Mouse (Mus musculus) liver (tissue): ENCODE measurements around the gene Dusp1.

ENCODE experiments used
- DNase-seq: peaks from one replicate; pipeline ENCODE4 v3.0.0-alpha.2; 2020; ENCODE audit warnings: mixed read lengths

The Dusp1 gene

GRCm38 (mm10) chr17:26561651-26562181, at the start of gene Dusp1:
Dusp1 (minus strand) TSS chr17:26562128.
- DNase-seq: no peak

- no peak for DNase-seq
These were observed 49.4 kb upstream of the Dusp1 start for GRCm38 (mm10) chr17:26611328-26611727.

- DNase-seq: no peak
These were observed 47.9 kb upstream of the Dusp1 start for GRCm38 (mm10) chr17:26609820-26610219.

GRCm38 (mm10) chr17:26608877-26609276, 46.9 kb upstream of the Dusp1 start:
- DNase-seq: no peak

- DNase-seq: no peak
These were observed 46.4 kb upstream of the Dusp1 start for GRCm38 (mm10) chr17:26608348-26608747.

- DNase-seq: no peak
These were observed 44.6 kb upstream of the Dusp1 start for GRCm38 (mm10) chr17:26606516-26606915.

GRCm38 (mm10) chr17:26605636-26606035, 43.7 kb upstream of the Dusp1 start:
- no peak for DNase-seq

- DNase-seq: no peak
These were observed 41.4 kb upstream of the Dusp1 start for GRCm38 (mm10) chr17:26603311-26603710.

GRCm38 (mm10) chr17:26602371-26602885, 40.5 kb upstream of the Dusp1 start:
- peak; percentile 56 for DNase-seq

GRCm38 (mm10) chr17:26601926-26602325, 40.0 kb upstream of the Dusp1 start:
- no peak for DNase-seq

GRCm38 (mm10) chr17:26601514-26601913, 39.6 kb upstream of the Dusp1 start:
- DNase-seq: no peak

- DNase-seq: peak; percentile 87
These were observed 39.1 kb upstream of the Dusp1 start for GRCm38 (mm10) chr17:26600913-26601447.

GRCm38 (mm10) chr17:26598845-26599244, 36.9 kb upstream of the Dusp1 start:
- DNase-seq: no peak

GRCm38 (mm10) chr17:26596856-26597481, 35.0 kb upstream of the Dusp1 start:
- no peak for DNase-seq

GRCm38 (mm10) chr17:26596168-26596658, 34.3 kb upstream of the Dusp1 start:
- DNase-seq: no peak

GRCm38 (mm10) chr17:26595448-26596167, 33.7 kb upstream of the Dusp1 start:
- no peak for DNase-seq

- DNase-seq: no peak
These were observed 33.0 kb upstream of the Dusp1 start for GRCm38 (mm10) chr17:26594958-26595357.

GRCm38 (mm10) chr17:26594171-26594570, 32.2 kb upstream of the Dusp1 start:
- DNase-seq: no peak

- DNase-seq: no peak
These were observed 31.3 kb upstream of the Dusp1 start for GRCm38 (mm10) chr17:26593199-26593598.

- DNase-seq: no peak
These were observed 30.6 kb upstream of the Dusp1 start for GRCm38 (mm10) chr17:26592510-26592909.

GRCm38 (mm10) chr17:26587961-26588487, 26.1 kb upstream of the Dusp1 start:
- no peak for DNase-seq

- DNase-seq: peak; percentile 54
These were observed 22.7 kb upstream of the Dusp1 start for GRCm38 (mm10) chr17:26584558-26585136.

GRCm38 (mm10) chr17:26584063-26584462, 22.1 kb upstream of the Dusp1 start:
- DNase-seq: no peak
